Mouse (Mus musculus) left cerebral cortex, postnatal 36 days (tissue): ENCODE measurements around the gene Dcaf12l1. TPM values are rescaled to one million over a fixed set of nuclear protein-coding genes. Genes with fewer than 3 reads are reported as not detected.
"Not testable (repeated sequence)": the region's sequence is repeated elsewhere in the genome, so short reads cannot be mapped to it uniquely, and the experiment has no call there.

Experiments
- DNase-seq, 2 experiments: peaks; one replicate each; pipeline ENCODE4 v3.0.0; 2021 to 2022; ENCODE audit warnings: low spot score in 2 of 2, mixed read lengths in 1 of 2
- intact Hi-C: fragments of 180-260 bp; cut with DNase I; formaldehyde crosslinking; loops from one replicate; pipeline ENCODE4 v1.15.1; 2025
- total RNA-seq, 2 experiments: library from RNA; stranded (reverse); gene quantifications; 2 replicates each; pipeline ENCODE4 v1.2.3; 2021

Dcaf12l1 gene
- total RNA-seq, result 10 to 100 TPM; 43.5 to 46.9 TPM

DNA sequence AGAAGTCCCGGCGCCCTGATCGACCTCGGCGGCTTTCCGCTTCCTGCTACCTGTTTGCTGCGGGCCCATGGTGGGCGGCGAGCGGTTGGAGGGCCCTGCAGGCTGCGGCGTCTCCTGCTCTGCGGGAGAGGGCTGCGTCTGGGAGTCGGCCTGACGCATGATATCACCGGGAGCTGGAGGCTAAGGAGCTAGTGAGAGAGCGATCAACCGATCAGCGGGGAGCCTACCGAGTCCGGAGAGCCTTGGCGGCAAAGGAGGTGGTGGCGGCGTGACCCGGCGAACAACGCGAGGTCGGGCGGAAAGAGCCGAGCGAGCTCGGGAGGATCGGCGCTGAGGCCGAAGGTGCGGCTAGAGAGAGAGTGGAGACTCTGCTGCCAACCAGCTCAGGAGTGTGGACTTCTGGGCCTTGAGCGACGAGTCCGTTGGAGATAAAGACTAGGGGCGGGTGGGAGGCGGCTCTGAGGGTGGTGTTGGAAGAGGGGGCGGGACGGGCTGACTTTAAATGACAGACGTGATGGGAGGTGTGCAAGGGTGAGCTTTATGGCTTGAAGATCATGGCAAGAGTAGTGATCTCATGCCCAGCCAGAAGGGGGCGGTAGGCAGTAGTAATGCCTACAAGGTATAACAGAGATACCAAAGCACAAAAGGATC, at the start of gene Dcaf12l1:
Gene Dcaf12l1, minus strand, starts transcription at position 437 of the 651 bp plus-strand sequence.
- DNase-seq, result peak; percentile 47 to 60
- intact Hi-C loops, result no loop called here

DNA sequence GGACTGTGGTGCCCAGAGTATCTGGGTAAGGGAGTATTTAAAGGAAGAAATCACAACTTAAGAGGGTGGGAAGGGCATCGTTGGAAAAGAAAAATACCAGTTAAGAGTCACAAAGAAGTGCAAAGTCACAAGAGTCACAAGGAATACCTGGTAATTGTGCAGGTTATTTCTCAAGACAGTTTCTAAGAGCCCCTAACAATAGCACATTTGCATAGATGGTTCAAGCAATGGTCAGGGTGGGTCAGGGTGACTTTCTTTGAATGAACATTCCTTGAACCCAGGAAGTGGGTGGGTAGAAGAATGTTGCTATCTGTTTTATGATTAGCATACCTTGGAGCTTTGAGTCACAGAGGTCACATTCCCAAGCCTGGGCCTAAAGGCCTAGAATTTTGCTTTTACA, 19.4 kb upstream of the Dcaf12l1 start:
- intact Hi-C loops, DNase-seq: not testable (repeated sequence)

DNA sequence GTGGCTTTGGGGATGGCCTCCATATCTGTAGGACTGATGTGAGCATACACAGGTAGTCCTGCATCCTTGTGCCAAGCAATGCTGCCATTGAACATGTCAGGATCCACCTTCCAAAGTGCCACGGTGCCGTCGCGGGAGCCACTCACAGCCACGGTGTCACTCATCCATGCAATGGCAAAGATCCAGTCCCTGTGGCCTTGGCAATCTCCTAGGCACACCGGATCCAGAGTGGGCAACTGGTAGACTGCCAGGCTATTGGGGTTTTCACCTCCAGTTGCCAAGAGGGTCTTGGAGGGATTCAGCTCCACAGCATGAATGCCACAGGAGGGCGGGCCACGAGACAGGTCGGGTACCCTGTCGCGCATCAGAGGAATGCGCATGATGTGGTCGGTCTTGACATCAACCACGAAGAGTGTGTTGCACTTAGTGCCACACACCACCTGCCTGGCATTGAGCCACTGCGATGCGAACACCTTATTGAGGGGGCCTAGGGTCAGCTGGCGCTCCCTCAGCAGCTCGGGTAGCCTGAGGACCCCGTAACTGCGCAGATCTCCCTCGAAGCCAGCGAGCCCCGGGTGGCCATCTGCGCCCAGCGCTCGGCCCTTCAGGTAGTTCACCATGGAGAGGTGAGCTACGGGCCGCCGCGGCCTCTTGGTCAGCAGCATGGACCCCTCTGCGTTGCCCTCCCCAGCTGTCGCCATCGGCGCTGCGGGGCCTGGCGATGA, 799 bp downstream of the Dcaf12l1 start:
- intact Hi-C loops, result no loop called here
- peak in 1 of 2 experiments; percentile 5 for DNase-seq
